Mouse (Mus musculus) embryonic fibroblast, embryonic 13.5 days (primary cell): ENCODE data around the gene Hoxb3.

ENCODE experiments used
- CTCF ChIP-seq: IDR thresholded peaks from 2 replicates; pipeline ENCODE4 v1.5.1; 2011; ENCODE audit warnings: mild to moderate bottlenecking, control low read depth, low read length, moderate library complexity, borderline replicate concordance; ENCODE audit not compliant: insufficient read depth
- POLR2A ChIP-seq: IDR thresholded peaks from 2 replicates; pipeline ENCODE4 v1.6.1; 2011; ENCODE audit warnings: low read depth, mild to moderate bottlenecking, control low read depth, low read length, moderate library complexity

DNA sequence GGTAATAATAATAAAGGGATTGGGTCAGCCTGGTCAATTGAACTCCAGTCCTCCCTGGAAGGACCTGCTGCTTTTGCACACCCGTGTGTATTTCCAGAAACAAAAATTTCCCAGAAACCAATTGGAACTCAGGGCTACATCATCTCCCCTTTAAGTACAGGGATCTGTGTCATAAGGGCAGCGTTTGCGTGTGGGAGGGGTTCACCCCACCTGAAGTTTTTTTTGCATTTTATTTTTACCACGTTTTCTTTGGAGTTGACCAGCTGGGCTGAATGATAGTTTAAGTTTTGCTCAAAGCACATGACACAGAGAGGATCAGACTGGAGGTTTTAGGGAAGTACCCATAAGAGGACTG is 19.4 kb downstream of the Hoxb3 start:
- TF ChIP-seq CTCF (no peak), POLR2A (no peak)
